Mouse (Mus musculus): ENCODE measurements around the gene Dvl1. TPM values are rescaled to one million over a fixed set of nuclear protein-coding genes. Genes with fewer than 3 reads are reported as not detected.

Gene Dvl1
- polyA plus RNA-seq, 1 experiment from 2014 or later, result 14.7 TPM

GRCm38 (mm10) chr4:155853421-155853820 lies 6.2 kb downstream of the Dvl1 start:
- H3K27ac ChIP-seq, result no peak overlapping the region

DNA sequence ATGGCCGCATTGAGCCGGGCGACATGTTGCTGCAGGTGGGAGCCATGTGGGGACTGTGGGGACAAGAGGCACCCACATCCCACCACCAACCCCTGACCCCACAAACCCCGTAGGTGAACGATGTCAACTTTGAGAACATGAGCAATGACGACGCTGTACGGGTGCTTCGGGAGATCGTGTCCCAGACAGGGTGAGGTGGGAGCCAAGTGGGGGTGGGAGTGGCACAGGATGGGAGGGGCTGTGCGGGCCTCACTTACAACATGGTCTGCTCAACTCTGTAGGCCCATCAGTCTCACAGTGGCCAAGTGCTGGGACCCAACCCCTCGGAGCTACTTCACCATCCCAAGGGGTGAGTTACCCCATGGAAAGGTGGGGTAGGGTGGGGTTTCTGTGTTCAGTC lies 7.8 kb downstream of the Dvl1 start:
- Histone ChIP-seq H3K4me2 (no peak overlapping the region), H3K27ac (no peak overlapping the region), H3K9me3 (no peaks in the 10 kb centered on the region), H3K36me3 (peaks cover 62% of the 10 kb centered on the region), H3K27me3 (no peaks in the 10 kb centered on the region), H3K4me1 (replicated peaks) (no peaks in the 10 kb centered on the region), H3K9ac (replicated peaks) (no peak overlapping the region), H3K4me3 (replicated peaks) (no peak overlapping the region)
- 97% methylated on average over 12 of the region's 12 CpGs for WGBS
- ATAC-seq (ENCODE audit: insufficient number of reproducible peaks, insufficient read depth, low FRiP score, low TSS enrichment, low read depth), result no peak

More at GRCm38 (mm10) chr4:155853421-155853820, 6.2 kb downstream of the Dvl1 start:
- ATAC-seq (ENCODE audit: insufficient number of reproducible peaks, insufficient read depth, low FRiP score, low TSS enrichment, low read depth), result no peak
- 94% methylated on average over 9 of the region's 9 CpGs for WGBS
- Histone ChIP-seq H3K9me3 (no peaks in the 10 kb centered on the region), H3K4me2 (no peak overlapping the region), H3K4me3 (replicated peaks) (no peak overlapping the region), H3K9ac (replicated peaks) (no peak overlapping the region), H3K27me3 (no peaks in the 10 kb centered on the region), H3K36me3 (peaks cover 51% of the 10 kb centered on the region), H3K4me1 (replicated peaks) (peaks cover 6% of the 10 kb centered on the region)

DNA sequence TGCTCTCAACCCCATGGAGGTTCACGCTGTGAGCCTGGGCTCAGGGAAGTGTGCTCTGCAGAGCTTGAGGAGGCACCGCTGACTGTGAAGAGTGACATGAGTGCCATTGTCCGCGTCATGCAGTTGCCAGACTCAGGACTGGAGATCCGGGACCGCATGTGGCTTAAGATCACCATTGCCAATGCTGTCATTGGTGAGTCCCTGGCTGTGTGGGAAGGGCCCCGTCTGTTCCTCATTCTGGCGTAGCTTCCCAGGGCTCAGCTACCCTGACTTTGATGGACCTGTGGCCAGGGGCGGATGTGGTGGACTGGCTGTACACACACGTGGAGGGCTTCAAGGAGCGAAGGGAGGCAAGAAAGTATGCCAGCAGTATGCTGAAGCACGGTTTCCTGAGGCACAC lies 8.9 kb downstream of the Dvl1 start:
- H3K27ac ChIP-seq, result no peak overlapping the region
- H3K9ac ChIP-seq (replicated peaks), result no peak overlapping the region
- ATAC-seq (ENCODE audit: insufficient number of reproducible peaks, insufficient read depth, low FRiP score, low TSS enrichment, low read depth), result no peak
- no peak overlapping the region for H3K4me3 ChIP-seq (replicated peaks)
- no peaks in the 10 kb centered on the region for H3K4me1 ChIP-seq (replicated peaks)
- 92% methylated on average over 12 of the region's 12 CpGs for WGBS
- H3K36me3 ChIP-seq, result peaks cover 72% of the 10 kb centered on the region
- H3K9me3 ChIP-seq, result no peaks in the 10 kb centered on the region
- H3K27me3 ChIP-seq, result no peaks in the 10 kb centered on the region
- no peak overlapping the region for H3K4me2 ChIP-seq

- no peak overlapping the region for H3K4me3 ChIP-seq (replicated peaks)
- H3K4me2 ChIP-seq, result no peak overlapping the region
- no peak overlapping the region for H3K9ac ChIP-seq (replicated peaks)
- 82% methylated on average over 3 of the region's 3 CpGs for WGBS
- no peaks in the 10 kb centered on the region for H3K4me1 ChIP-seq (replicated peaks)
- H3K36me3 ChIP-seq, result peaks cover 76% of the 10 kb centered on the region
- H3K27me3 ChIP-seq, result no peaks in the 10 kb centered on the region
- no peak overlapping the region for H3K27ac ChIP-seq
- no peaks in the 10 kb centered on the region for H3K9me3 ChIP-seq
- ATAC-seq (ENCODE audit: insufficient number of reproducible peaks, insufficient read depth, low FRiP score, low TSS enrichment, low read depth), result no peak
Observed at GRCm38 (mm10) chr4:155856881-155857280, 9.7 kb downstream of the Dvl1 start.

- H3K4me3 ChIP-seq (replicated peaks), result no peak overlapping the region
- no peaks in the 10 kb centered on the region for H3K27me3 ChIP-seq
- H3K9ac ChIP-seq (replicated peaks), result no peak overlapping the region
- no peaks in the 10 kb centered on the region for H3K9me3 ChIP-seq
- peak; percentile 34 for ATAC-seq (ENCODE audit: insufficient number of reproducible peaks, insufficient read depth, low FRiP score, low TSS enrichment, low read depth)
- no peak overlapping the region for H3K27ac ChIP-seq
- peaks cover 64% of the 10 kb centered on the region for H3K36me3 ChIP-seq
- no peak overlapping the region for H3K4me2 ChIP-seq
- WGBS, result 15% methylated on average over 13 of the region's 13 CpGs
- H3K4me1 ChIP-seq (replicated peaks), result no peaks in the 10 kb centered on the region
Observed at GRCm38 (mm10) chr4:155859318-155859717, 12.1 kb downstream of the Dvl1 start.

DNA sequence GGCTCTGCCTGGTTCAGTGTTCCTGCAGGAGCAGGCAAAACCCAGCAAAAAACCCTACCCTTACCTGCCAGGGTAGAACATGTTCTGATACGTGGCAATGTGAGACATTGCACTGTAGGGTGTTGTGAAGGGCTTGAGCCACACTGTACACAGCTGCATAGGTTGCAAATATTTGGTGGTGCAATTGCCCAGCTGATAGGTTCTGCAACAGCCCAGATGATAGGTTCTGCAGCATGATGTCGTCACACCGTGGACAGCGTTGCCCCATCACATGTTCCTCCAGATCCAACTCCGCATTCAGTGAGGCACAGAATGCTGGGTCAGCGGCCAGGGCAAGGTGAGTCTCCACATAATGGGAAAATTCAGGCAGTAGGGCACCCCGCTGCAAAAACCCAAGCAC lies 14.6 kb downstream of the Dvl1 start:
- 88% methylated on average over 7 of the region's 7 CpGs for WGBS
- Histone ChIP-seq H3K4me3 (replicated peaks) (no peak overlapping the region), H3K27me3 (no peaks in the 10 kb centered on the region), H3K4me2 (no peak overlapping the region), H3K4me1 (replicated peaks) (no peaks in the 10 kb centered on the region), H3K27ac (no peak overlapping the region), H3K9ac (replicated peaks) (no peak overlapping the region), H3K9me3 (no peaks in the 10 kb centered on the region), H3K36me3 (peaks cover 57% of the 10 kb centered on the region)
- ATAC-seq (ENCODE audit: insufficient number of reproducible peaks, insufficient read depth, low FRiP score, low TSS enrichment, low read depth), result no peak

DNA sequence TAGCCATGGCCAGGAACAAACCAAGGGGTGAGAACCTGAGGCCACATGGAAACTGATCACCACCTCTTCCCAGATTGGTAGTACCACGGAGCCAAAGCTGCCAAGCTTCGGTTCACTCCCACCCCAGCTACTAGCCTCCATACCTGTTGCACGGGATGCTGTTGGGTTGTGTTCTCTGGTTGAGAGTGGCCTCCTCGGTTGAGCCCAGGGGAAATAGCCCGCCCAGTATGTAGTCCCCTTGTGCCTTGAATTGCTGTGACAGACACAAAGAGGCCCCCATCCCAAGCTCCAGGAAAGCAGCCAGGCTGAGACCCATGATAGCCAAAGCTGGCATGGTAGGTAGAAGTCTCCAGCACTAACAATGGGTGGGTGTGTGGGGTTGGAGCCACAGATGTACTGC lies 15.8 kb downstream of the Dvl1 start, which contains the start of gene Tas1r3:
TSS of gene Tas1r3 (minus strand) at position 362 of the 400 bp plus-strand sequence.
- Histone ChIP-seq H3K4me3 (replicated peaks) (no peak within 1 kb of the TSS), H3K27me3 (no peaks in the 10 kb centered on the region), H3K27ac (no peak within 1 kb of the TSS), H3K9ac (replicated peaks) (no peak within 1 kb of the TSS), H3K9me3 (no peaks in the 10 kb centered on the region), H3K36me3 (peaks cover 53% of the 10 kb centered on the region), H3K4me2 (no peak within 1 kb of the TSS), H3K4me1 (replicated peaks) (no peaks in the 10 kb centered on the region)
- no peak for ATAC-seq (ENCODE audit: insufficient number of reproducible peaks, insufficient read depth, low FRiP score, low TSS enrichment, low read depth)
- 82% methylated on average over 5 of the region's 5 CpGs for WGBS

DNA sequence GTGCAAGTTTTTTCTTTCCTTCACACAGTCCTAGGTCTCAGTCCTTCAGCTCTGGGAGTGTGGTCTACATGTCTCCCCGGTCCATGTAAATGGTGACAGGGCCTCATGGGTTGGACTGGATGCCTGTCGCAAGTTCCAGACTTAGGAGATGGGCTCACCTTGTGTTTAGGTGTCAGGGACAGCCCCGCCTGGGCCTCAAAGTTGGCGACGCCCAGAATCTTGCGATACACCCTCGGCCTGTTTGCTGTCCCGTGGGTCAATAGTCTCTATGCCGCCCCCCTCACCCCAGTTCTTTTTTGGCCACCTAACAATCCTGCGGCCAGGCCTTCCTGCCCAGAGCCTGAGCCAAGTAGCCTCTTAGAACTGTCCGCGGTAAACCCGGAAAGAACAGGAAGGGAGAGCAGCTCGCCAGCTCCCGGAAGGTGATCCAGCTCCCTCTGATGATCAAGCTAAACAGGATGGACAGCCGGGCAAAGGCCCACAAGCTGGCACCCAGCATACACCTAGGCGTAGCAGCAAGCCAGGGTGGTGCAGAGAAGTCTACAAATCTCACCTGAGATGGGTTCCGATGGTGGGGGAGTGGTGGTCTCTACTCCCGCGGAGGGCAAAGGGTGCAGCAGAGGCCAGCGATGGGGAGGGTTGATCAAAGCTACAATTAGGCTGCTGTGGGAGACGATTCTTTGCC lies 21.6 kb downstream of the Dvl1 start:
- ATAC-seq (ENCODE audit: insufficient number of reproducible peaks, insufficient read depth, low FRiP score, low TSS enrichment, low read depth), result peak; percentile 49
- WGBS, result 10% methylated on average over 22 of the region's 22 CpGs
- H3K9ac ChIP-seq (replicated peaks), result peak overlapping the region; percentile 71
- no peak overlapping the region for H3K27ac ChIP-seq
- peak overlapping the region; percentile 76 for H3K4me3 ChIP-seq (replicated peaks)
- no peaks in the 10 kb centered on the region for H3K27me3 ChIP-seq
- H3K9me3 ChIP-seq, result no peaks in the 10 kb centered on the region
- H3K4me2 ChIP-seq, result peak overlapping the region; percentile 85
- H3K4me1 ChIP-seq (replicated peaks), result peaks cover 21% of the 10 kb centered on the region
- H3K36me3 ChIP-seq, result peaks cover 48% of the 10 kb centered on the region

DNA sequence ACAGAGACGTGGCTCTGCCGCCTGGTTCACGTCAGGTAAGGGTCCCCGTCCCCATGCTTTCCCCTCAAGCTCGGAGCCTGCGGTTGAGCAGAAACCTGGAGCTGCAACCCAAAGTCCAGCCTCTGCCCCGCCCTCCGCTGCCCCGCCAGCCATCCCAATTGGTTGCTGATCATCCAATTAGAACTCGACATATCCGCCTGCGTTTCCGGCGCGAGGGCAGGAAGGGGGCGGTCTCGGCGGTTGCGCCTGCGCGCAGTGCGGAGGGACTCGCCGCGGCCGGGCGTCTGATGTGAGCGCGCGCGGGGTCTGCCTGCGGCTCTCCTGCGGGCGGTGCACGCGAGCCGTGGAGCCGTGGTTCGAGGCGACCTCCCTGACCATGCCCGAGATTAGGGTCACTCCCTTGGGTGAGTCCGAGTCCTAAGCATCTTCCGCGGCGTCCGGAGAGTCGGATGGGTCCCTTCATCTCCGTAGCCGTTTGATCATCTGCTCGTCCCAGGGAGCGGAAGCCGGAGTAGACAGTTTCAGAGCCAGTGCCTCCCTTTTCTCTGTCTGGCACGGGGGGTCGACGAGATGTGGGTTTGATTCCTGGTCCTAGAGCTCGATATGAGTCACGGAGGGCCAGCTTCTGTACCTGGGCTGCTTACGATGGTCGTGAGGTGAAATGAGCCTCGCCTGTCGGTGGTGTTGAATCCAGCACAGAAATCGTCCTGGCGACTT lies 22.3 kb downstream of the Dvl1 start, which contains the start of the genes Cptp and Ints11:
TSS of gene Cptp (minus strand) at position 124 of the 717 bp plus-strand sequence.
TSS of gene Ints11 (plus strand) at position 230 of the 717 bp plus-strand sequence.
- Histone ChIP-seq H3K27ac (no peak within 1 kb of the TSS), H3K36me3 (peaks cover 55% of the 10 kb centered on the region), H3K9me3 (no peaks in the 10 kb centered on the region), H3K27me3 (no peaks in the 10 kb centered on the region), H3K4me3 (replicated peaks) (peak within 1 kb of the TSS; percentile 76), H3K9ac (replicated peaks) (peak within 1 kb of the TSS; percentile 81), H3K4me2 (peak within 1 kb of the TSS; percentile 85), H3K4me1 (replicated peaks) (peaks cover 21% of the 10 kb centered on the region)
- ATAC-seq (ENCODE audit: insufficient number of reproducible peaks, insufficient read depth, low FRiP score, low TSS enrichment, low read depth), result peak; percentile 95
- under 1% methylated on average over 63 of the region's 63 CpGs for WGBS

- H3K4me3 ChIP-seq (replicated peaks), result no peak overlapping the region
- no peak for ATAC-seq (ENCODE audit: insufficient number of reproducible peaks, insufficient read depth, low FRiP score, low TSS enrichment, low read depth)
- WGBS, result 91% methylated on average over 7 of the region's 7 CpGs
- H3K4me1 ChIP-seq (replicated peaks), result peaks cover 21% of the 10 kb centered on the region
- peaks cover 59% of the 10 kb centered on the region for H3K36me3 ChIP-seq
- no peak overlapping the region for H3K27ac ChIP-seq
- no peaks in the 10 kb centered on the region for H3K9me3 ChIP-seq
- H3K27me3 ChIP-seq, result no peaks in the 10 kb centered on the region
- H3K9ac ChIP-seq (replicated peaks), result no peak overlapping the region
- no peak overlapping the region for H3K4me2 ChIP-seq
Observed at GRCm38 (mm10) chr4:155871404-155871803, 24.2 kb downstream of the Dvl1 start.

GRCm38 (mm10) chr4:155883587-155883986 lies 36.4 kb downstream of the Dvl1 start:
- ATAC-seq (ENCODE audit: insufficient number of reproducible peaks, insufficient read depth, low FRiP score, low TSS enrichment, low read depth), result no peak
- no peaks in the 10 kb centered on the region for H3K4me1 ChIP-seq (replicated peaks)
- H3K4me3 ChIP-seq (replicated peaks), result no peak overlapping the region
- no peak overlapping the region for H3K27ac ChIP-seq
- no peak overlapping the region for H3K9ac ChIP-seq (replicated peaks)
- no peaks in the 10 kb centered on the region for H3K9me3 ChIP-seq
- H3K36me3 ChIP-seq, result peaks cover 65% of the 10 kb centered on the region
- no peak overlapping the region for H3K4me2 ChIP-seq
- H3K27me3 ChIP-seq, result no peaks in the 10 kb centered on the region
- 81% methylated on average over 3 of the region's 3 CpGs for WGBS

All from limb, embryonic 12.5 days (tissue).